Mouse (Mus musculus) lung, adult 2 months (tissue): ENCODE data around the gene Trim44. TPM values are rescaled to one million over a fixed set of nuclear protein-coding genes. Genes with fewer than 3 reads are reported as not detected.

Source experiments
- DNase-seq: peaks from one replicate; pipeline ENCODE4 v3.0.0; 2022
- H3K4me1 ChIP-seq: fragments of 200-500 bp; 2 replicates; pipeline ENCODE4 v1.6.1; 2011; ENCODE audit warnings: low read length; ENCODE audit not compliant: control insufficient read depth, insufficient read depth
- H3K4me3 ChIP-seq: fragments of 200-500 bp; replicated peaks from 2 replicates; pipeline ENCODE3; 2011; ENCODE audit warnings: low read depth, mild to moderate bottlenecking, control low read depth, low read length; ENCODE audit errors: extremely low read depth
- CTCF ChIP-seq: fragments of 200-500 bp; IDR thresholded peaks from 2 replicates; pipeline ENCODE4 v1.5.1; 2011; ENCODE audit warnings: mild to moderate bottlenecking, low read length, control low read depth; ENCODE audit not compliant: insufficient read depth
- POLR2A ChIP-seq: fragments of 200-500 bp; IDR thresholded peaks from 2 replicates; pipeline ENCODE4 v1.6.1; 2011; ENCODE audit warnings: low read depth, mild to moderate bottlenecking, control low read depth, low read length, borderline replicate concordance; ENCODE audit errors: extremely low read depth
- WGBS: fragments of 180-500 bp; shearing (Covaris S2); methylation state at CpG from one replicate; pipeline ENCODE4 v1.1.7; 2018; 5-methylcytosine and 5-hydroxymethylcytosine counted together
- polyA plus RNA-seq: library from polyadenylated mRNA; depleted of rRNA; stranded (reverse); fragments of >200 nt; gene quantifications from 2 replicates; pipeline ENCODE4 v1.2.3, GENCODE M21; 2012

The Trim44 gene
- polyA plus RNA-seq, 1 experiment = 34.2 TPM

GRCm38 (mm10) chr2:102303274-102303673, 104.4 kb downstream of the Trim44 start:
- 59% methylated on average over 2 of the region's 2 CpGs for WGBS
- no peak overlapping the region for H3K4me3 ChIP-seq
- no peaks in the 10 kb centered on the region; the same call in 1 of the 2 replicates for H3K4me1 ChIP-seq
- TF ChIP-seq CTCF = no peak
- no peak for TF ChIP-seq POLR2A
- DNase-seq = no peak

- Histone ChIP-seq H3K4me3 (no peak overlapping the region), H3K4me1 (no peaks in the 10 kb centered on the region; the same call in 1 of the 2 replicates)
- 98% methylated on average over 1 of the region's 1 CpGs for WGBS
- TF ChIP-seq CTCF = no peak
- no peak for TF ChIP-seq POLR2A
- no peak for DNase-seq
Measured at GRCm38 (mm10) chr2:102302532-102302931, 105.1 kb downstream of the Trim44 start.

GRCm38 (mm10) chr2:102294827-102295270, 112.8 kb downstream of the Trim44 start:
- Histone ChIP-seq H3K4me1 (peaks cover 16% of the 10 kb centered on the region), H3K4me3 (no peak overlapping the region)
- DNase-seq = no peak
- WGBS = 14% methylated on average over 6 of the region's 6 CpGs
- TF ChIP-seq CTCF (no peak), POLR2A (no peak)

- 32% methylated on average over 1 of the region's 1 CpGs for WGBS
- no peak for TF ChIP-seq POLR2A
- no peak for TF ChIP-seq CTCF
- no peak for DNase-seq
- H3K4me1 ChIP-seq = peaks cover 16% of the 10 kb centered on the region
- H3K4me3 ChIP-seq = no peak overlapping the region
Measured at GRCm38 (mm10) chr2:102293181-102293580, 114.4 kb downstream of the Trim44 start.

- TF ChIP-seq POLR2A = no peak
- no peak for TF ChIP-seq CTCF
- Histone ChIP-seq H3K4me1 (peaks cover 16% of the 10 kb centered on the region), H3K4me3 (no peak overlapping the region)
- DNase-seq = no peak
- 51% methylated on average over 1 of the region's 1 CpGs for WGBS
Measured at GRCm38 (mm10) chr2:102292051-102292450, 115.6 kb downstream of the Trim44 start.

GRCm38 (mm10) chr2:102291533-102291932, 116.1 kb downstream of the Trim44 start:
- 53% methylated on average over 2 of the region's 2 CpGs for WGBS
- no peak for TF ChIP-seq CTCF
- TF ChIP-seq POLR2A = no peak
- DNase-seq = no peak

GRCm38 (mm10) chr2:102290041-102290440, 117.6 kb downstream of the Trim44 start:
- TF ChIP-seq POLR2A (no peak), CTCF (0 out of 2 replicates have a peak, but pooled peaks have one; percentile 18)
- peak; percentile 23 for DNase-seq
- 50% methylated on average over 5 of the region's 5 CpGs for WGBS
- H3K4me3 ChIP-seq = no peak overlapping the region
- H3K4me1 ChIP-seq = peaks cover 16% of the 10 kb centered on the region

More at GRCm38 (mm10) chr2:102291533-102291932, 116.1 kb downstream of the Trim44 start:
- H3K4me1 ChIP-seq = peaks cover 16% of the 10 kb centered on the region
- no peak overlapping the region for H3K4me3 ChIP-seq

- no peak for DNase-seq
- Histone ChIP-seq H3K4me1 (peaks cover 11% of the 10 kb centered on the region), H3K4me3 (no peak overlapping the region)
- TF ChIP-seq POLR2A (no peak), CTCF (no peak)
- WGBS = 83% methylated on average over 5 of the region's 5 CpGs
Measured at GRCm38 (mm10) chr2:102288676-102289075, 119.0 kb downstream of the Trim44 start.

- H3K4me1 ChIP-seq = peaks cover 6% of the 10 kb centered on the region
- DNase-seq = no peak
- TF ChIP-seq POLR2A (no peak), CTCF (no peak)
- WGBS = 79% methylated on average over 3 of the region's 3 CpGs
- H3K4me3 ChIP-seq = no peak overlapping the region
Measured at GRCm38 (mm10) chr2:102287369-102287768, 120.3 kb downstream of the Trim44 start.

- no peak for DNase-seq
- Histone ChIP-seq H3K4me3 (no peak overlapping the region), H3K4me1 (no peaks in the 10 kb centered on the region)
- TF ChIP-seq POLR2A (no peak), CTCF (no peak)
- 80% methylated on average over 7 of the region's 7 CpGs for WGBS
Measured at GRCm38 (mm10) chr2:102282081-102282480, 125.5 kb downstream of the Trim44 start.
